Mouse (Mus musculus): ENCODE results near the gene Etl4.
"Not testable (repeated sequence)": the region's sequence is repeated elsewhere in the genome, so short reads cannot be mapped to it uniquely, and the experiment has no call there.

Etl4 gene

GRCm38 (mm10) chr2:20294596-20294995 lies 385.0 kb downstream of the Etl4 start:
- no peak for DNase-seq (ENCODE audit: low read depth in 2 of 2, low spot score in 2 of 2)

GRCm38 (mm10) chr2:20302517-20302916 lies 392.9 kb downstream of the Etl4 start:
- DNase-seq (ENCODE audit: low read depth in 2 of 2, low spot score in 2 of 2) = no peak

- no peak for DNase-seq (ENCODE audit: low read depth in 2 of 2, low spot score in 2 of 2)
These were observed 415.4 kb downstream of the Etl4 start for GRCm38 (mm10) chr2:20324954-20325353.

GRCm38 (mm10) chr2:20336176-20336575 lies 426.6 kb downstream of the Etl4 start:
- DNase-seq (ENCODE audit: low read depth in 2 of 2, low spot score in 2 of 2) = no peak

GRCm38 (mm10) chr2:20339016-20339734 lies 429.6 kb downstream of the Etl4 start:
- DNase-seq (ENCODE audit: low read depth in 2 of 2, low spot score in 2 of 2) = no peak

- no peak for DNase-seq (ENCODE audit: low read depth in 2 of 2, low spot score in 2 of 2)
These were observed 430.3 kb downstream of the Etl4 start for GRCm38 (mm10) chr2:20339919-20340318.

- DNase-seq (ENCODE audit: low read depth in 2 of 2, low spot score in 2 of 2) = no peak
These were observed 437.3 kb downstream of the Etl4 start for GRCm38 (mm10) chr2:20346873-20347272.

- no peak for DNase-seq (ENCODE audit: low read depth in 2 of 2, low spot score in 2 of 2)
These were observed 439.7 kb downstream of the Etl4 start for GRCm38 (mm10) chr2:20349268-20349667.

- DNase-seq (ENCODE audit: low read depth in 2 of 2, low spot score in 2 of 2) = no peak
These were observed 443.2 kb downstream of the Etl4 start for GRCm38 (mm10) chr2:20352796-20353195.

- no peak for DNase-seq (ENCODE audit: low read depth in 2 of 2, low spot score in 2 of 2)
These were observed 467.4 kb downstream of the Etl4 start for GRCm38 (mm10) chr2:20377026-20377425.

- not testable (repeated sequence) for DNase-seq (ENCODE audit: low read depth in 2 of 2, low spot score in 2 of 2)
These were observed 471.3 kb downstream of the Etl4 start for GRCm38 (mm10) chr2:20380874-20381273.

GRCm38 (mm10) chr2:20394083-20394482 lies 484.5 kb downstream of the Etl4 start:
- no peak for DNase-seq (ENCODE audit: low read depth in 2 of 2, low spot score in 2 of 2)

- no peak for DNase-seq (ENCODE audit: low read depth in 2 of 2, low spot score in 2 of 2)
These were observed 487.4 kb downstream of the Etl4 start for GRCm38 (mm10) chr2:20396978-20397377.

- DNase-seq (ENCODE audit: low read depth in 2 of 2, low spot score in 2 of 2) = no peak
These were observed 491.0 kb downstream of the Etl4 start for GRCm38 (mm10) chr2:20400556-20400955.

GRCm38 (mm10) chr2:20404395-20404794 lies 494.8 kb downstream of the Etl4 start:
- DNase-seq (ENCODE audit: low read depth in 2 of 2, low spot score in 2 of 2) = no peak

GRCm38 (mm10) chr2:20407101-20407500 lies 497.5 kb downstream of the Etl4 start:
- DNase-seq (ENCODE audit: low read depth in 2 of 2, low spot score in 2 of 2) = no peak

- DNase-seq (ENCODE audit: low read depth in 2 of 2, low spot score in 2 of 2) = no peak
These were observed 505.3 kb downstream of the Etl4 start for GRCm38 (mm10) chr2:20414856-20415255.

GRCm38 (mm10) chr2:20416934-20417614 lies 507.5 kb downstream of the Etl4 start:
- no peak for DNase-seq (ENCODE audit: low read depth in 2 of 2, low spot score in 2 of 2)

- no peak for DNase-seq (ENCODE audit: low read depth in 2 of 2, low spot score in 2 of 2)
These were observed 508.4 kb downstream of the Etl4 start for GRCm38 (mm10) chr2:20417998-20418397.

- no peak for DNase-seq (ENCODE audit: low read depth in 2 of 2, low spot score in 2 of 2)
These were observed 510.4 kb downstream of the Etl4 start for GRCm38 (mm10) chr2:20419975-20420374.

- no peak for DNase-seq (ENCODE audit: low read depth in 2 of 2, low spot score in 2 of 2)
These were observed 512.7 kb downstream of the Etl4 start for GRCm38 (mm10) chr2:20422275-20422674.

- no peak for DNase-seq (ENCODE audit: low read depth in 2 of 2, low spot score in 2 of 2)
These were observed 524.1 kb downstream of the Etl4 start for GRCm38 (mm10) chr2:20433656-20434055.

GRCm38 (mm10) chr2:20435530-20435929 lies 526.0 kb downstream of the Etl4 start:
- no peak for DNase-seq (ENCODE audit: low read depth in 2 of 2, low spot score in 2 of 2)
